Mouse (Mus musculus) CH12.LX (cell line): Measurements from ENCODE around the gene Papola. TPM values are rescaled to one million over a fixed set of nuclear protein-coding genes. Genes with fewer than 3 reads are reported as not detected.

ENCODE experiments used
- DNase-seq: peaks from one replicate; pipeline ENCODE4 v3.0.0-alpha.2; 2013; ENCODE audit errors: extremely low read depth
- H3K27ac ChIP-seq: 2 replicates; pipeline ENCODE4 v1.5.1; 2012; ENCODE audit warnings: low read depth, mild to moderate bottlenecking, control low read depth, moderate library complexity; ENCODE audit not compliant: insufficient read depth
- H3K27me3 ChIP-seq: replicated peaks from 2 replicates; pipeline ENCODE3; 2012; ENCODE audit warnings: inconsistent platforms
- H3K36me3 ChIP-seq, 2 experiments: replicated peaks in 1 of 2; 2 replicates each; pipeline versions ENCODE3 to v1.6.1; 2012; ENCODE audit warnings: inconsistent platforms in 1 of 2, low read length in 1 of 2, mild to moderate bottlenecking in 1 of 2, mixed read lengths in 1 of 2, moderate library complexity in 1 of 2; ENCODE audit not compliant: control insufficient read depth in 1 of 2, insufficient read depth in 1 of 2
- H3K4me1 ChIP-seq, 2 experiments: 2 replicates each; pipeline ENCODE4 v1.6.1; 2012; ENCODE audit warnings: inconsistent platforms in 1 of 2, moderate library complexity in 1 of 2; ENCODE audit not compliant: insufficient read depth in 2 of 2, control insufficient read depth in 1 of 2
- H3K4me2 ChIP-seq: 2 replicates; pipeline ENCODE4 v1.6.1; 2012; ENCODE audit warnings: low read depth, mild to moderate bottlenecking, control low read depth; ENCODE audit not compliant: poor library complexity, insufficient read depth, severe bottlenecking
- H3K4me3 ChIP-seq, 3 experiments: fragments of 150-350 bp in 1 of 3; sonication (generic) in 1 of 3; replicated peaks in 1 of 3; 2 replicates each; pipeline versions ENCODE3 to v1.5.1; 2011 to 2012; ENCODE audit warnings: low read depth in 2 of 3, low read length in 2 of 3, mild to moderate bottlenecking in 2 of 3, moderate library complexity in 2 of 3, control low read depth in 1 of 3, improper control_type of control experiment in 1 of 3, inconsistent platforms in 1 of 3, mixed read lengths in 1 of 3; ENCODE audit not compliant: poor library complexity in 1 of 3
- H3K79me2 ChIP-seq: replicated peaks from 2 replicates; pipeline ENCODE4 v1.6.1; 2012; ENCODE audit warnings: mild to moderate bottlenecking, moderate library complexity; ENCODE audit not compliant: control insufficient read depth, poor library complexity, insufficient read depth, severe bottlenecking; ENCODE audit errors: extremely low read depth
- H3K9ac ChIP-seq: 2 replicates; pipeline ENCODE4 v1.6.1; 2012; ENCODE audit warnings: low read depth, mild to moderate bottlenecking, control low read depth, moderate library complexity; ENCODE audit not compliant: insufficient read depth
- H3K9me3 ChIP-seq: replicated peaks from 2 replicates; pipeline ENCODE3; 2012; ENCODE audit warnings: low read length, inconsistent platforms, mixed read lengths
- CHD1 ChIP-seq: IDR thresholded peaks from 2 replicates; pipeline ENCODE4 v1.6.1; 2012; ENCODE audit warnings: low read depth, low read length, improper control_type of control experiment, inconsistent platforms
- E2F4 ChIP-seq: IDR thresholded peaks from 2 replicates; pipeline ENCODE4 v1.6.1; 2011; ENCODE audit warnings: low read depth, low read length, improper control_type of control experiment; ENCODE audit not compliant: insufficient replicate concordance
- ELF1 ChIP-seq: IDR thresholded peaks from 2 replicates; pipeline ENCODE4 v1.6.1; 2014; ENCODE audit warnings: low read depth, mild to moderate bottlenecking, inconsistent platforms, low read length, improper control_type of control experiment
- EP300 ChIP-seq: IDR thresholded peaks from 2 replicates; pipeline ENCODE4 v1.6.1; 2011; ENCODE audit warnings: low read length, improper control_type of control experiment
- GABPA ChIP-seq: IDR thresholded peaks from 2 replicates; pipeline ENCODE4 v1.6.1; 2012; ENCODE audit warnings: low read depth, low read length, improper control_type of control experiment, inconsistent platforms; ENCODE audit not compliant: insufficient replicate concordance
- IRF4 ChIP-seq: IDR thresholded peaks from 2 replicates; pipeline ENCODE4 v1.6.1; 2014; ENCODE audit warnings: low read depth, mild to moderate bottlenecking, inconsistent platforms, low read length, improper control_type of control experiment
- JUN ChIP-seq: IDR thresholded peaks from 2 replicates; pipeline ENCODE4 v1.6.1; 2011; ENCODE audit warnings: low read depth, mild to moderate bottlenecking, low read length, improper control_type of control experiment, moderate library complexity; ENCODE audit not compliant: insufficient read depth
- JUND ChIP-seq: conservative IDR thresholded peaks from 2 replicates; pipeline ENCODE4 v1.6.1; 2011; ENCODE audit warnings: low read depth, low read length, improper control_type of control experiment
- MAX ChIP-seq: IDR thresholded peaks from 2 replicates; pipeline ENCODE4 v1.6.1; 2011; ENCODE audit warnings: low read length, improper control_type of control experiment
- MXI1 ChIP-seq: IDR thresholded peaks from 2 replicates; pipeline ENCODE4 v1.6.1; 2011; ENCODE audit warnings: mild to moderate bottlenecking, low read depth, low read length, improper control_type of control experiment
- MYC ChIP-seq: IDR thresholded peaks from 2 replicates; pipeline ENCODE4 v1.6.1; 2011; ENCODE audit warnings: low read depth, mild to moderate bottlenecking, improper control_type of control experiment, low read length
- NELFE ChIP-seq: IDR thresholded peaks from 2 replicates; pipeline ENCODE4 v1.6.1; 2011; ENCODE audit warnings: low read depth, low read length, improper control_type of control experiment
- PAX5 ChIP-seq: IDR thresholded peaks from 2 replicates; pipeline ENCODE4 v1.6.1; 2012; ENCODE audit warnings: low read length, inconsistent platforms, mixed read lengths
- POLR2AphosphoS2 ChIP-seq: IDR thresholded peaks from 2 replicates; pipeline ENCODE4 v1.6.1; 2011; ENCODE audit warnings: low read depth, low read length, improper control_type of control experiment
- RAD21 ChIP-seq: IDR thresholded peaks from 2 replicates; pipeline ENCODE4 v1.6.1; 2011; ENCODE audit warnings: low read depth, mild to moderate bottlenecking, low read length, improper control_type of control experiment, moderate library complexity
- RCOR1 ChIP-seq: conservative IDR thresholded peaks from 2 replicates; pipeline ENCODE4 v1.6.1; 2012; ENCODE audit warnings: low read depth, mild to moderate bottlenecking, inconsistent platforms, low read length, improper control_type of control experiment
- TBP ChIP-seq: conservative IDR thresholded peaks from 2 replicates; pipeline ENCODE4 v1.6.1; 2011; ENCODE audit warnings: low read depth, low read length, improper control_type of control experiment
- TCF12 ChIP-seq: IDR thresholded peaks from 2 replicates; pipeline ENCODE4 v1.6.1; 2014; ENCODE audit warnings: low read depth, mild to moderate bottlenecking, inconsistent platforms, low read length, improper control_type of control experiment
- UBTF ChIP-seq: IDR thresholded peaks from 2 replicates; pipeline ENCODE4 v1.6.1; 2012; ENCODE audit warnings: low read depth, mild to moderate bottlenecking, inconsistent platforms, low read length, improper control_type of control experiment, moderate library complexity
- USF1 ChIP-seq: IDR thresholded peaks from 2 replicates; pipeline ENCODE4 v1.6.1; 2014; ENCODE audit warnings: low read depth, mild to moderate bottlenecking, inconsistent platforms, low read length, improper control_type of control experiment
- ZC3H11A ChIP-seq: IDR thresholded peaks from 2 replicates; pipeline ENCODE4 v1.6.1; 2012; ENCODE audit warnings: low read depth, mild to moderate bottlenecking, inconsistent platforms, low read length, improper control_type of control experiment
- ZMIZ1 ChIP-seq: IDR thresholded peaks from 2 replicates; pipeline ENCODE4 v1.6.1; 2012; ENCODE audit warnings: low read depth, mild to moderate bottlenecking, inconsistent platforms, low read length, improper control_type of control experiment
- ZNF384 ChIP-seq: IDR thresholded peaks from 2 replicates; pipeline ENCODE4 v1.6.1; 2012; ENCODE audit warnings: low read depth, low read length, improper control_type of control experiment, inconsistent platforms
- dilution Hi-C: fragments of 300-500 bp; cut with MboI; formaldehyde crosslinking; loops from 2 replicates; pipeline ENCODE4 v1.14.3; 2020; ENCODE audit warnings: low sequenced_read_pairs; ENCODE audit not compliant: extremely low pct_unique_long_range_greater_than_20kb, extremely low pct_ligation_motif_present
- in situ Hi-C: fragments of 300-500 bp; cut with MboI; formaldehyde crosslinking; loops from 3 replicates; pipeline ENCODE4 v1.14.3; 2019; ENCODE audit warnings: low sequenced_read_pairs, low pct_ligation_motif_present, low pct_unique_long_range_greater_than_20kb, mixed read lengths
- polyA plus RNA-seq: library from polyadenylated mRNA; unstranded; fragments of >175 nt; gene quantifications from 2 replicates; pipeline ENCODE4 v1.2.1, GENCODE M21; 2012; ENCODE audit warnings: low read depth; ENCODE audit not compliant: insufficient read length
- total RNA-seq, 2 experiments: library from RNA; depleted of rRNA; stranded (reverse); fragments of 300-350 nt in 1 of 2; fragments of >200 nt in 1 of 2; gene quantifications; 2 replicates each; pipeline ENCODE4 v1.2.3; 2012 to 2014

Papola gene
- total and polyA plus RNA-seq, 3 experiments = 100.0 to 150 (median 111) TPM

DNA sequence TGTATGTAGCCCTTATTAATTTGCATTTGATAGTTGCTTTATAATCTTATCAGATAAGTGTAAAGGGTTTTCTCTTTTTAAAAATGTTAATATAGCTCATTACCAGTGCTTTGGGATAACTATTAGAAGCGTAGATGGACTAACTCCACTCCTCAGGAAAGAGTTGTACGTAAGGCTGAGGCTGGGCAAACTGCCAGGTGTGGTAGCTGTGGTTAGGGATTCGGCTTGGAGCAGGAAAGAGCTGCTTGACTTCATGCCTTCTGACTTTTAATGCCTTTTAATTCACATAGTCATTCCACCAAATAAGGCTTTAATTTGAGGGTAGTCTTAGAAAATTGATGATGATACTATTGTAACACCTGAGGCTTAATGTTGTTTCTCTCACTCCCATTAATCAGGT lies 24.5 kb downstream of the Papola start:
- peaks cover 16% of the 10 kb centered on the region; the same call in 1 of the 2 replicates for H3K79me2 ChIP-seq
- H3K9ac ChIP-seq = no peak overlapping the region
- no peaks in the 10 kb centered on the region for H3K27me3 ChIP-seq
- DNase-seq = no peak
- H3K4me2 ChIP-seq = no peak overlapping the region
- no peak for TF ChIP-seq EP300
- no peak for TF ChIP-seq MYC
- TF ChIP-seq ZC3H11A = no peak
- no peak for TF ChIP-seq UBTF
- TF ChIP-seq IRF4 = no peak
- no peak for TF ChIP-seq JUN
- TF ChIP-seq ZNF384 = no peak
- TF ChIP-seq JUND = no peak
- TF ChIP-seq NELFE = no peak
- no peak for TF ChIP-seq TCF12
- TF ChIP-seq RAD21 = no peak
- TF ChIP-seq MXI1 = no peak
- TF ChIP-seq MAX = no peak
- no peak overlapping the region for H3K27ac ChIP-seq
- H3K36me3 ChIP-seq = peaks cover 54 to 93% of the 10 kb centered on the region in 2 experiments
- in situ Hi-C loops (no loop called here), dilution Hi-C loops (no loop called here)
- no peaks in the 10 kb centered on the region for H3K9me3 ChIP-seq
- no peak overlapping the region for H3K4me3 ChIP-seq
- H3K4me1 ChIP-seq = no peaks in the 10 kb centered on the region

DNA sequence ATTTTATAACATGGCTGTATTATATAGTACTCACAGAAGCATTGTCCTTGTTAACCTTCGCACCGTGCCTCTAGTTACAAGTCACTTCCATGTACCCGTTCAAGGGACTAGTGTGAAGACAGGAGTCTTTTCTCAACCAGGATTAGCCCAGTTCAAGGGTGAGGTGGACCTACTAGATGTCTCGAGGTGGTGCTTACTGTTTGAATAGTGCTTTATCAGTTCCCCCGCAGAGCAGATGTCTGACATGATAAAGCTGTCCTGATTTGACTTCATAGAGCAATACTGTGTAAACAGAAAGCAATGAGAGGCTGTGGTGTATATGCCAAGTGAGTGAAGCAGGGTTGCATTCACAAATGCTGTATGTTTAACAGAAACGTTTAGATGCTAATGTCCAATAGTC lies 26.1 kb downstream of the Papola start:
- peaks cover 64 to 91% of the 10 kb centered on the region in 2 experiments for H3K36me3 ChIP-seq
- in situ Hi-C loops (no loop called here), dilution Hi-C loops (no loop called here)
- no peak overlapping the region for H3K27ac ChIP-seq
- H3K79me2 ChIP-seq = peaks cover 12% of the 10 kb centered on the region; the same call in 1 of the 2 replicates
- no peak overlapping the region for H3K4me3 ChIP-seq
- DNase-seq = no peak
- no peaks in the 10 kb centered on the region for H3K9me3 ChIP-seq
- no peak overlapping the region for H3K9ac ChIP-seq
- TF ChIP-seq CHD1 = no peak
- TF ChIP-seq JUND = no peak
- TF ChIP-seq ELF1 = no peak
- TF ChIP-seq MYC = no peak
- TF ChIP-seq USF1 = no peak
- TF ChIP-seq JUN = no peak
- no peak for TF ChIP-seq TBP
- no peak for TF ChIP-seq MXI1
- no peak for TF ChIP-seq PAX5
- no peak for TF ChIP-seq E2F4
- no peak for TF ChIP-seq ZMIZ1
- no peak for TF ChIP-seq POLR2AphosphoS2
- no peak for TF ChIP-seq RCOR1
- TF ChIP-seq NELFE = no peak
- TF ChIP-seq GABPA = no peak
- TF ChIP-seq EP300 = no peak
- no peak for TF ChIP-seq UBTF
- TF ChIP-seq ZC3H11A = no peak
- no peaks in the 10 kb centered on the region for H3K4me1 ChIP-seq
- H3K27me3 ChIP-seq = no peaks in the 10 kb centered on the region
- H3K4me2 ChIP-seq = no peak overlapping the region
